Mouse (Mus musculus) activated CD4-positive, CD25-positive, alpha-beta regulatory T cell, adult 9 weeks (primary cell): ENCODE measurements around the gene Adgrb2. TPM values are rescaled to one million over a fixed set of nuclear protein-coding genes. Genes with fewer than 3 reads are reported as not detected.

Experiments used
- polyA plus RNA-seq: library from polyadenylated mRNA; unstranded; fragments of 100-300 nt; shearing (Covaris generic); gene quantifications from one replicate; pipeline ENCODE4 v1.2.1, GENCODE M21; 2017

Gene Adgrb2
- polyA plus RNA-seq, result not detected

GRCm38 (mm10) chr4:129984421-129985061 is at the start of gene Adgrb2:
TSS of gene Adgrb2 (plus strand) at chr4:129984870.

GRCm38 (mm10) chr4:130047331-130048202 is 62.9 kb downstream of the Adgrb2 start, which contains the start of gene Col16a1:
TSS of gene Col16a1 (plus strand) at chr4:130047840.

Other genes starting within 250 kb of the Adgrb2 start
- gene Khdrbs1, start 242.6 kb upstream of the Adgrb2 start, polyA plus RNA-seq, result 35.5 TPM
- gene Ptp4a2, start 173.7 kb upstream of the Adgrb2 start, polyA plus RNA-seq, result 256 TPM
- not detected for gene Spocd1, start 55.6 kb upstream of the Adgrb2 start, polyA plus RNA-seq
- gene Col16a1, start 63.0 kb downstream of the Adgrb2 start, polyA plus RNA-seq, result 3.6 TPM
- gene Pef1, start 117.7 kb downstream of the Adgrb2 start, polyA plus RNA-seq, result 73.4 TPM
- not detected for gene Hcrtr1, start 154.5 kb downstream of the Adgrb2 start, polyA plus RNA-seq
- gene Tinagl1, start 190.3 kb downstream of the Adgrb2 start, polyA plus RNA-seq, result 0.51 TPM
- not detected for gene Gm853, start 237.5 kb downstream of the Adgrb2 start, polyA plus RNA-seq